Mouse (Mus musculus): ENCODE data around the gene Zfp335. TPM values are rescaled to one million over a fixed set of nuclear protein-coding genes. Genes with fewer than 3 reads are reported as not detected.
"Not testable (repeated sequence)": the region's sequence is repeated elsewhere in the genome, so short reads cannot be mapped to it uniquely, and the experiment has no call there.

The Zfp335 gene
- polyA plus RNA-seq, 1 experiment from 2014 or later, result 8.8 TPM

DNA sequence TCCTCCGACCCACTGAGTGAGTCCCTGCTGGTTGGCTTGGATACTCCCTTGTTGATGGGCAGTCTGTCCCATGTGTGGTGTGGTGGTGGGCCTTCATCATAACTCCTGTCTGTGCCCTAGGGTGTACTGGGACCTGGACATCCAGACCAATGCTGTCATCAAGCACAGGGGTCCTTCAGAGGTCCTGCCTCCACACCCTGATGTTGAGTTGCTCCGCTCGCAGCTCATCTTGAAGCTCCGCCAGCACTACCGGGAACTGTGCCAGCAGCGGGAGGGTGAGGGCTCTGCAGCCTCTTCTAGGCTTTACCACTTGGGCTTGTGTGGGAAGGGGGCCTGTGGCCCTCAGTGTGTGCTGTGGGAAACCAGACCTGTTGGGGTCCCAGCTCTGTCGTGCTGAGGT, 25.8 kb downstream of the Zfp335 start:
- ATAC-seq (ENCODE audit: low FRiP score), result no peak
- no peak overlapping the region for H3K27ac ChIP-seq (ENCODE audit: low read depth, low read length)
- H3K36me3 ChIP-seq (ENCODE audit: control insufficient read depth, insufficient read depth, low read length), result peaks cover 13% of the 10 kb centered on the region
- DNase-seq (ENCODE audit: low spot score), result no peak
- no peak overlapping the region for H3K9ac ChIP-seq (ENCODE audit: low read depth, low read length)
- H3K4me3 ChIP-seq (ENCODE audit: low read depth, low read length), result no peak overlapping the region
- H3K27me3 ChIP-seq (ENCODE audit: control insufficient read depth, insufficient read depth, low read length), result no peaks in the 10 kb centered on the region
- no peaks in the 10 kb centered on the region for H3K9me3 ChIP-seq (ENCODE audit: control insufficient read depth, low read length)
- peaks cover under 1% of the 10 kb centered on the region; the same call in 1 of the 2 replicates for H3K4me1 ChIP-seq (replicated peaks; ENCODE audit: control insufficient read depth, insufficient read depth, low read length)
- 86% methylated on average over 7 of the region's 7 CpGs for WGBS
- H3K4me2 ChIP-seq (replicated peaks; ENCODE audit: low read depth, low read length), result no peak overlapping the region

DNA sequence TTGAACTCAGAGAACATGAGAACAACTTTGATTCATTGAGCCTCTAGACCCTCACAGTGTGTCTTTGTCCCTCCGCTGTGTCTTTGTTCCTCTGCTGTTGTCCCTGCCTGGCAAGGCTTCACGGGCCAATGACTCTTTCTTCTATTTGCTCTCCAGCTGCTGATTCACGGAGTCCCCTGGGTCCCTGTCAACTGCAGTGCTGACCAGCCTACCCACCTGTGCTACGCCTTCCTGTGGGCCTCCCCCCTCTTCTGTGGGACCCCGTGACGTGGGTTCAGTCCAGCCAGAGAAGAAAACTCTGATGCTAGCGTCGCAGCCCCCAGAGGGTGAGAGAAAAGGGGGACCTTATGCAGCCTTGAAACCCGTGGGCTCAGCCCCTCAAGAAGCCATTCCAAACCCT, 28.9 kb downstream of the Zfp335 start:
- DNase-seq (ENCODE audit: low spot score) (peak; percentile 55), ATAC-seq (ENCODE audit: low FRiP score) (no peak)
- Histone ChIP-seq H3K9me3 (ENCODE audit: control insufficient read depth, low read length) (no peaks in the 10 kb centered on the region), H3K4me3 (ENCODE audit: low read depth, low read length) (no peak overlapping the region), H3K36me3 (ENCODE audit: control insufficient read depth, insufficient read depth, low read length) (peaks cover 5% of the 10 kb centered on the region; the same call in 1 of the 2 replicates), H3K9ac (ENCODE audit: low read depth, low read length) (no peak overlapping the region), H3K27me3 (ENCODE audit: control insufficient read depth, insufficient read depth, low read length) (no peaks in the 10 kb centered on the region), H3K27ac (ENCODE audit: low read depth, low read length) (peak overlapping the region; percentile 72), H3K4me1 (replicated peaks; ENCODE audit: control insufficient read depth, insufficient read depth, low read length) (peaks cover 11% of the 10 kb centered on the region), H3K4me2 (replicated peaks; ENCODE audit: low read depth, low read length) (no peak overlapping the region)
- WGBS, result 35% methylated on average over 9 of the region's 9 CpGs

DNA sequence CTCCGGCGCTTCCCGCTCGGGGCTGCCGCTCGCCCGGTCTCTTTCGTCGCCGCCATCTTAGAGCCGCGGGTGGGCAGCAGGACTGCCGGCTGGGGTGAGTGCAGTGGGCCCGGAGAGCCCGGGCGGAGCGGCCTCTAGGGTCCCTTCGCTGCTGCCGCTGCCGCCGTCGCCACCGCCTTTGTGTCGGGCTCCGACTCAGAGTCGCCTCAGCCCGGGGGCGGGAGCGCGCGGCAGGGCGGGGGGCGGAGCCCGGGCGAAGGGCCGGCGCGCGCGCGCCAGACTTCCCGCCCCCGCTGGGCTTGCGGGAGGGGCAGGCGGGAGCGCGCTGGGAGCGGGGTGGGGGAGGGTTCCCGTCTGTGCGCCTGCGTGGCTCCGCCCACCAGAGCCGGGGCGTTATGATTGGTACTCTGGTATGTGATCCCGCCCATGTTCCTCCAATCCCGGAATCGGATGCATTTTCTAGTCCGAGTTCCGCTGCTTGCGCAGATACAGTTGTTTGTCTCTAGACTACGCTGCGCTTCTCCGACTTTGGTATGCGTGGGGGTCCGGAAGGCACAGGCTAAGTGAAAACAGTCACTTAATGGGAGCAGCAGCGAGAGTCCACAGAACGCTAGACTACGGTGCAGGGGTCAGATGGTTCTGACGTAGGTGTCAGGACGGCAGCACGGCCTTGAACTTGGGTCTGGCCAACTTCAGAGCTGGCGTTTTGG, 31.8 kb downstream of the Zfp335 start:
- DNase-seq (ENCODE audit: low spot score) (peak; percentile 98), ATAC-seq (ENCODE audit: low FRiP score) (peak; percentile 83)
- H3K36me3 ChIP-seq (ENCODE audit: control insufficient read depth, insufficient read depth, low read length), result no peaks in the 10 kb centered on the region
- peak overlapping the region; percentile 99 for H3K9ac ChIP-seq (ENCODE audit: low read depth, low read length)
- H3K27me3 ChIP-seq (ENCODE audit: control insufficient read depth, insufficient read depth, low read length), result no peaks in the 10 kb centered on the region
- peak overlapping the region; percentile 89 for H3K4me3 ChIP-seq (ENCODE audit: low read depth, low read length)
- H3K9me3 ChIP-seq (ENCODE audit: control insufficient read depth, low read length), result no peaks in the 10 kb centered on the region
- under 1% methylated on average over 49 of the region's 72 CpGs for WGBS
- peak overlapping the region; percentile 100 for H3K27ac ChIP-seq (ENCODE audit: low read depth, low read length)
- H3K4me1 ChIP-seq (replicated peaks; ENCODE audit: control insufficient read depth, insufficient read depth, low read length), result peaks cover 11% of the 10 kb centered on the region
- H3K4me2 ChIP-seq (replicated peaks; ENCODE audit: low read depth, low read length), result peak overlapping the region; percentile 84

DNA sequence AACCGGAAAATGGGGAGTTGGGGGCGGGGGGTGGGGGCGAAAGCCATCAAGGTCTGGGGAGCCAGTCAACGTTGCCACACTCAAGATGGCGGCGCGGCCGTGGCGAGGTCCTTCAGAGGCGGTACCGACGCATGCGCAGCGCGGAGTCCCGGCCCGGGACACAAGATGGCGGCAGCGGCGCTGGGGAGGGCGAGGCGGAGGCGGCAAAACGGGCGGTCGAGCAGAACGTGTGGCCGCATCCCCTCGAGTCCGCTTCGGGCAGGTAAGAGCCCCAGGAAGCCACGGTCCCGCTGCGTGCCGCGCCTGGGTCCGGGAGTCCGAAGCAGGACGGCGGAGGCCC, 32.4 kb downstream of the Zfp335 start, which contains the start of gene Pcif1:
TSS of gene Pcif1 (plus strand) at position 77 of the 340 bp plus-strand sequence.
- Histone ChIP-seq H3K36me3 (ENCODE audit: control insufficient read depth, insufficient read depth, low read length) (no peaks in the 10 kb centered on the region), H3K27ac (ENCODE audit: low read depth, low read length) (peak within 1 kb of the TSS; percentile 100), H3K4me1 (replicated peaks; ENCODE audit: control insufficient read depth, insufficient read depth, low read length) (peaks cover 11% of the 10 kb centered on the region), H3K4me2 (replicated peaks; ENCODE audit: low read depth, low read length) (peak within 1 kb of the TSS; percentile 84), H3K27me3 (ENCODE audit: control insufficient read depth, insufficient read depth, low read length) (no peaks in the 10 kb centered on the region), H3K4me3 (ENCODE audit: low read depth, low read length) (peak within 1 kb of the TSS; percentile 89), H3K9ac (ENCODE audit: low read depth, low read length) (peak within 1 kb of the TSS; percentile 99), H3K9me3 (ENCODE audit: control insufficient read depth, low read length) (no peaks in the 10 kb centered on the region)
- ATAC-seq (ENCODE audit: low FRiP score), result peak; percentile 85
- DNase-seq (ENCODE audit: low spot score), result peak; percentile 97
- under 1% methylated on average over 34 of the region's 40 CpGs for WGBS

DNA sequence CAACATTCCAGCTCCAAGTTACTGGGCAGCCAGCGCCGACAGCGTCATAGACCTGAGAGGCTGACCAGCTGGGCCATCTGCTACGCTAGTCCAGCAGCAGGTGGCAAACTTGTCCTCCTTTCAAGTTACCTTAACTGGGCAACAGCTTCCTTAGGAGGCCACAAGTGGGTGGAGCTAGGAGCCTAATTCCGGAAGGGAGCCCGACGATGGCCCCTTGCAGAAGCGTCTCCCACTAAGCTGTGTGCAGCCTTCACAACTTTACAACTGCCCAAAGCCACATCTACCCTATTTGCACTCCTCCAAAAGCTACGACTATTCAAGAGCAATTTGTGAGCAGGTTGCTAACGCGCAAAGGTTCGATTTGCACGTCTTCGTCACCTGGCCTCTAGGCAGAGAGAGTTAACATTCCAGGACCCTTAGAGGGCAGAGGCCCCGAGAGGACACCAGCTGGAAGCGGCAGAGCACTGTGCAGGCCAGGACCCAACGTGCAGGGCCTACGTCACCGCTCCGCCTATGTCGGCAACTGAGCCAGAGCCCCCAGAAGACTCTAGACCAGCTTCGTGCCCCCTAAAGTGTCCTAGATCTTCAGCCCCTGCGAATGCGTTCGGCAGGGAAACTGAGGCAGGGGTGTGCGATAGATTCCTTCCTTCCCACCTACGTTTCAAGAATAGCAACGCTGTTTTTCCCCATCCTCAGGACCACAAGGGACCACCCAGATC, 32.9 kb downstream of the Zfp335 start:
- H3K4me1 ChIP-seq (replicated peaks; ENCODE audit: control insufficient read depth, insufficient read depth, low read length), result peaks cover 11% of the 10 kb centered on the region

DNA sequence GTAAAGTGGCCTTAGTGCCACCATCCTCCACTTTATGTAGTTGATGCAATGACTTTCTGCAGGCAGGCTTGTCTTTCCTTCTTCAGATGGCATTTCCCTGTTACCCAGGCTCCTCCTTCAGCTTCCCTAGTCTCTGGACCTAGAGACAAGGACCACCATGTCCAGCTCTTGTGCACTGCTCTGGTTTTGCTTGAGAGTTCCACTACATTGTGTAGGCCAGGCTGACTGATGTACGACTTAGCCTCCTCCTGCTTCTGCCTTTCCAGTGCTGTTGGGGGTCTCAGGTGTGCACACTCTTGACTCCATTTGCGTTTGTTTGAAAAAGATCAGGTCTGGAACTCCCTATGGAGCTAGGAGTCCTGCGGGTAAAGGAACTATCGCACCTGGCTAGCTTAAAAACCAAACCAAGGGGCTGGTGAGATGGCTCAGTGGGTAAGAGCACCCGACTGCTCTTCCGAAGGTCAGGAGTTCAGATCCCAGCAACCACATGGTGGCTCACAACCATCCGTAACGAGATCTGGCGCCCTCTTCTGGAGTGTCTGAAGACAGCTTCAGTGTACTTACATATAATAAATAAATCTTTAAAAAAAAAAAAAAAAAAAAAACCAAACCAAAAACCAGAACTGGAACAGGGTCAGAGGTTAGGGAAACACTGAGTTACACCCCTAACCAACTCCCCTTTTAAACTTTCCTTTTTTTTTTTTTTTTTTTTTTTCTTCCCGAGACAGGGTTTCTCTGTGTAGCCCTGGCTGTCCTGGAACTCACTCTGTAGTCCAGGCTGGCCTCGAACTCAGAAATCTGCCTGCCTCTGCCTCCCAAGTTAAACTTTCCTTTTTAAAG, 34.0 kb downstream of the Zfp335 start:
- H3K9me3 ChIP-seq (ENCODE audit: control insufficient read depth, low read length); H3K9ac ChIP-seq (ENCODE audit: low read depth, low read length); H3K27ac ChIP-seq (ENCODE audit: low read depth, low read length); H3K36me3 ChIP-seq (ENCODE audit: control insufficient read depth, insufficient read depth, low read length); DNase-seq (ENCODE audit: low spot score); ATAC-seq (ENCODE audit: low FRiP score); H3K27me3 ChIP-seq (ENCODE audit: control insufficient read depth, insufficient read depth, low read length): not testable (repeated sequence)
- Histone ChIP-seq H3K4me2 (replicated peaks; ENCODE audit: low read depth, low read length) (peak overlapping the region; percentile 84), H3K4me1 (replicated peaks; ENCODE audit: control insufficient read depth, insufficient read depth, low read length) (peaks cover 11% of the 10 kb centered on the region), H3K4me3 (ENCODE audit: low read depth, low read length) (peak overlapping the region; percentile 89; the same call in 1 of the 2 replicates)
- 69% methylated on average over 11 of the region's 11 CpGs for WGBS

More for the DNA sequence above, 32.9 kb downstream of the Zfp335 start:
- Histone ChIP-seq H3K27me3 (ENCODE audit: control insufficient read depth, insufficient read depth, low read length) (no peaks in the 10 kb centered on the region), H3K4me2 (replicated peaks; ENCODE audit: low read depth, low read length) (peak overlapping the region; percentile 84), H3K27ac (ENCODE audit: low read depth, low read length) (peak overlapping the region; percentile 100), H3K36me3 (ENCODE audit: control insufficient read depth, insufficient read depth, low read length) (no peaks in the 10 kb centered on the region), H3K4me3 (ENCODE audit: low read depth, low read length) (peak overlapping the region; percentile 89), H3K9me3 (ENCODE audit: control insufficient read depth, low read length) (no peaks in the 10 kb centered on the region), H3K9ac (ENCODE audit: low read depth, low read length) (peak overlapping the region; percentile 99)
- DNase-seq (ENCODE audit: low spot score) (peak; percentile 60), ATAC-seq (ENCODE audit: low FRiP score) (peak; percentile 55)
- WGBS, result 2% methylated on average over 28 of the region's 28 CpGs

DNA sequence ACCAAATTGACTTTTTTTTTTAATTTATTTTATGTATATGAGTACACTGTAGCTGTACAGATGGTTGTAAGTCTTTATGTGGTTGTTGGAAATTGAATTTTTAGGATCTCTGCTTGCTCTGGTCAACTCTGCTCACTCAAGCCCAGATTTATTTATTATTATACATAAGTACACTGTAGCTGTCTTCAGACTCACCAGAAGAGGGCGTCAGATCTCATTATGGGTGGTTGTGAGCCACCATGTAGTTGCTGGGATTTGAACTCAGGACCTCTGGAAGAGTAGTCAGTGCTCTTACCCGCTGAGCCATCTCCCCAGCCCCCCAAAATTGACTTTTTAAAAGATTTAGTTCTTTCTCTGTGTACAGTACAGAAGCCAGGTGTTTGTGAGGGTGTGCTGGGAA, 35.9 kb downstream of the Zfp335 start:
- not testable (repeated sequence) for H3K9ac ChIP-seq (ENCODE audit: low read depth, low read length)
- 41% methylated on average over 2 of the region's 2 CpGs for WGBS

DNA sequence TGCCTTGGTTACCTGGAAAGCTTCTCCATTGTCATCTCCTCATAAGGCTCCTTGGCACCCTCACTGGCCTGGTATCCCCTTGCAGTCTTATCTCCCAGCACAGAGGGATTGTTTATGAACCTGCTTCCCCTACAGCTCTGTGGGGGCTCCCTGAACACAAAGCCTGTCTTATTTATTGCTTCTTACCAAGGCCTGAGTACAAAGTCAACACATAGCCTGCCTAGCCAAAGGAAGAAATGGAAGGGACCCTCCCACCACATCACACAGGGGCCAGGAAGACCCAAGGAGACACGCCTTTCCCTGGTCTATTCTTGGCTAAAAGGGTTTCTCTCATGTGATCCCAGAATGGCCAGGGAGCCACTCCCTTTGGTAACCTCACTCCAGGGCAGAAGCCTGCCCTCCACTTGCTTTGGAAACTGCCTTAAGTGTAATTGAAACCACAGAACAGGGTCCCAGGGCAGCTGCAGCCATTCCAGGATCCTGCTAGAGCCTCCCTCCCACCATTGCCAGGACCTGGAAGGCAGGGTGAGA, 37.3 kb downstream of the Zfp335 start:
- ATAC-seq (ENCODE audit: low FRiP score) (no peak), DNase-seq (ENCODE audit: low spot score) (no peak)
- Histone ChIP-seq H3K27me3 (ENCODE audit: control insufficient read depth, insufficient read depth, low read length) (no peaks in the 10 kb centered on the region), H3K4me2 (replicated peaks; ENCODE audit: low read depth, low read length) (no peak overlapping the region), H3K27ac (ENCODE audit: low read depth, low read length) (peak overlapping the region; percentile 14; the same call in 1 of the 2 replicates), H3K36me3 (ENCODE audit: control insufficient read depth, insufficient read depth, low read length) (no peaks in the 10 kb centered on the region), H3K9ac (ENCODE audit: low read depth, low read length) (no peak overlapping the region), H3K9me3 (ENCODE audit: control insufficient read depth, low read length) (no peaks in the 10 kb centered on the region), H3K4me1 (replicated peaks; ENCODE audit: control insufficient read depth, insufficient read depth, low read length) (peaks cover 4% of the 10 kb centered on the region; the same call in 1 of the 2 replicates), H3K4me3 (ENCODE audit: low read depth, low read length) (no peak overlapping the region)
- WGBS, result 42% methylated on average over 1 of the region's 1 CpGs

More for the DNA sequence above, 35.9 kb downstream of the Zfp335 start:
- ATAC-seq (ENCODE audit: low FRiP score); H3K9me3 ChIP-seq (ENCODE audit: control insufficient read depth, low read length); H3K4me3 ChIP-seq (ENCODE audit: low read depth, low read length); H3K4me1 ChIP-seq (replicated peaks; ENCODE audit: control insufficient read depth, insufficient read depth, low read length); H3K27me3 ChIP-seq (ENCODE audit: control insufficient read depth, insufficient read depth, low read length); H3K4me2 ChIP-seq (replicated peaks; ENCODE audit: low read depth, low read length); H3K27ac ChIP-seq (ENCODE audit: low read depth, low read length); DNase-seq (ENCODE audit: low spot score); H3K36me3 ChIP-seq (ENCODE audit: control insufficient read depth, insufficient read depth, low read length): not testable (repeated sequence)
